Mouse (Mus musculus) mouse embryonic stem cell (cell line): Measurements from ENCODE around the gene Cyp4b1.

Experiments used
- in situ Hi-C, 2 experiments: fragments of 300-500 bp; cut with MboI; formaldehyde crosslinking; loops; 1 replicate in 1 of 2; 3 replicates in 1 of 2; pipeline ENCODE4 v1.14.3; 2019 to 2020; ENCODE audit warnings: low sequenced_read_pairs in 2 of 2, low pct_unique_long_range_greater_than_20kb in 1 of 2, mixed read lengths in 1 of 2; ENCODE audit not compliant: unreplicated experiment in 1 of 2

The Cyp4b1 gene

DNA sequence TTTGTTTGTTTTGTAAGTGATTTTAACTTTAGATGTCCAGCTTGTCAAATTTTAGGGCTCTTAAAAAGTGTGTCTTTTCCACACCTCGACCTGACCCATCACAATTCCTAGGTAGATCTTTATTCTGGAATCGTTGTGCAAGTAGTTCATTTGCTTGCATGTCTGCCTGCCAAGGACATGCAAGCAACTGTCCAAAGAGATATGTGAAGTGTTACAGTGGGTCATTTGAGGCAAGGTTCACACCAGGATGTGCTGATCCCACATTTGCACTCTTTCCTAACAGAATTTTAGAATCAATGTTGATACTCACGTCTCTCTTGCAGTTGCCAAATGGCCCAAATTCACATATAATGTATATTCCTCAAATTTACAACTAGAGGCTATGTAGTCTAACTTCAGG, 72.3 kb downstream of the Cyp4b1 start:
- in situ Hi-C loops = no loop called here
